Mouse (Mus musculus): ENCODE results near the gene Tmem25.

Tmem25 gene

GRCm38 (mm10) chr9:44799102-44799957, at the start of gene Tmem25:
TSS of gene Tmem25 (minus strand) at chr9:44799307.
- in situ Hi-C loops (cut with MboI; ENCODE audit: unreplicated experiment in 2 of 2), result no loop called here

DNA sequence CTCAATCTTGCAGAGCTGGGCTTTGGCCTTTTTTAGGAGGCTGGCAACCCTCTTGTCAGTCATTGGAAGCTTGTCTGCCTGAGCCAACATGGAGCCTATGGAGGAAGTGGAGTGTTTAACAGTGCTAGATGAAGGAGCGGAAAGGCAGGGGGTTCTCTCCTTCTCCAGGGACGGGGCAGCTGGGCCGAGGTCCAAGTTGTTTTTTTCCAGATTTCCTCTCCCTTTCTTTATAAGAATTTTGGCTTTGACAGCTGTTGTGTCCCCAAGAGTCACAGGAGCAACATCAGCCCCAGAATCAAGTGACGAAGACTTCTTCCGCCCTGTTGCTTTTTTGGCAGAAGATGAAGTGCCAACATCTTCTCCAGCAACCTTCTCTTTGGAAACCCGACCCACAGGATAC, 48.3 kb upstream of the Tmem25 start:
- in situ Hi-C loops (cut with MboI; ENCODE audit: unreplicated experiment in 2 of 2), result loop anchor here in 1 of 2 experiments (10.0 to 25.0 kb wide), 2 partner anchors 90 to 297 kb away; no protein-coding TSS in a partner anchor

- in situ Hi-C loops (cut with MboI; ENCODE audit: unreplicated experiment in 2 of 2), result loop anchor here (5.0 to 25.0 kb wide), 4 partner anchors 36 to 304 kb away; no protein-coding TSS in a partner anchor
These were observed 42.1 kb upstream of the Tmem25 start for GRCm38 (mm10) chr9:44841241-44841640.

- in situ Hi-C loops (cut with MboI; ENCODE audit: unreplicated experiment in 2 of 2), result loop anchor here (10.0 to 25.0 kb wide), 2 partner anchors 101 to 308 kb away; no protein-coding TSS in a partner anchor
These were observed 37.3 kb upstream of the Tmem25 start for GRCm38 (mm10) chr9:44836439-44836838.

DNA sequence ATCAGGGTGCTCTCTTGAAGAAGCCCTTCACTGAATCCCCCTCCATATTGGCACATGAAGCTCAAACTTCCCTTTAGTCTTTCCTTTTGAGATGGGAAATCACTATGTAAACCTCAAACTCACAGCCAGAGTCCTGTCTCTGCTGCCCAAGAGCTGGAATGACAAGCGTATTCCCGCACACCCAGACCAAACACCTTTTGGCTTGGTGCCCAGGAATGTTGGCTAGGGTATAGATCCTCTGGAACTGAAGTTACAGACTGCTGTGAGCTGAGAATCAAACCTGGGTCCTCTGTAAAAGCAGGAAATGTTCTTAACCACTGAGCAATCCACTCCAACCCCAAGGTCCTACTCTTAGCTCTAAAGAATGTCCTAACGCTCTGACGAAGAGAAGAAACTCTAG, 33.2 kb upstream of the Tmem25 start:
- in situ Hi-C loops (cut with MboI; ENCODE audit: unreplicated experiment in 2 of 2), result loop anchor here (10.0 to 25.0 kb wide), 2 partner anchors 105 to 312 kb away; no protein-coding TSS in a partner anchor

DNA sequence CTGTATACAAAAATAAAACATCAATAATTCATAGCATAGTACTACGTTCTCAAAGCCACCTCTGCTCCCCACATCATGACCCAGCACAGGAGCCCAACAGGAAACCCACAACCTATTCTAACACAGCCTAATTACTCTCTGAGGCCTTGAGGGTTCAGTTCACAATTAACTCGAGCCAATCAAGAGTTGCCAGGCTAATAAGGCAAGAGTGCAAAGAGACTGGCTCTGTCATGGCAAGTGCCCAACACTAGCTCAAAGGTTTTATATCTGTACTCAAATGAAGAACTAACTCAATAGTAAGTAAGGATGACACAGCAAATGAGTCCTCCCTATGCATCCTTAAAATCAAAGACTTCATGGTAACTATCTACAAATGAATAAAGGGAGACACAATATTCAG, 31.4 kb upstream of the Tmem25 start:
- in situ Hi-C loops (cut with MboI; ENCODE audit: unreplicated experiment in 2 of 2), result loop anchor here (10.0 to 25.0 kb wide), 2 partner anchors 107 to 314 kb away; no protein-coding TSS in a partner anchor

DNA sequence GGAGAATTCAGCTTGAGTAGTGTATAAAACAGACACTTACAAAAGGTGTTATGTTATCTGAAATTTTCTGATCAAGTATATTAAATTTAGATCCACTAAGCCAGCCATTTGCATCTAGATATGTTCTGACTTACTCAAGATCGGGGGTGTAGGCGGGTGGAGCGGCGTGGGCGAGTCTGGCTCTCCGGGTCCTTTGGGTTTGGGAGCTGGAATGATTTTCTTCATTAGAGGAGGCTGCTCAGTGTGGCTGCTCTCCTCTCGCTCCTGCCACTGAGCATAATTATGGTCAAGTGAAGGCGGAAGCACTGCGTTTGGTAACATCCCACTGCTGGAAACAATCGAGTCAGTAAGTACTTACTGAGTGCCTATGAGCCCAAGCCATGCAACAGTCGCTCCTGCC, 29.8 kb upstream of the Tmem25 start:
- in situ Hi-C loops (cut with MboI; ENCODE audit: unreplicated experiment in 2 of 2), result loop anchor here (10.0 to 25.0 kb wide), 2 partner anchors 108 to 194 kb away; no protein-coding TSS in a partner anchor

- in situ Hi-C loops (cut with MboI; ENCODE audit: unreplicated experiment in 2 of 2), result loop anchor here (10.0 to 25.0 kb wide), 2 partner anchors 111 to 192 kb away; no protein-coding TSS in a partner anchor
These were observed 27.6 kb upstream of the Tmem25 start for GRCm38 (mm10) chr9:44826660-44827059.

- in situ Hi-C loops (cut with MboI; ENCODE audit: unreplicated experiment in 2 of 2), result loop anchor here (10.0 kb wide), 3 partner anchors 125 to 205 kb away; no protein-coding TSS in a partner anchor
These were observed 21.1 kb upstream of the Tmem25 start for GRCm38 (mm10) chr9:44819920-44820827.

GRCm38 (mm10) chr9:44817522-44817921, 18.4 kb upstream of the Tmem25 start:
- in situ Hi-C loops (cut with MboI; ENCODE audit: unreplicated experiment in 2 of 2), result loop anchor here (10.0 kb wide), 2 partner anchors 127 to 203 kb away; no protein-coding TSS in a partner anchor

GRCm38 (mm10) chr9:44814179-44814578, 15.1 kb upstream of the Tmem25 start:
- in situ Hi-C loops (cut with MboI; ENCODE audit: unreplicated experiment in 2 of 2), result loop anchor here (5.0 to 10.0 kb wide), 4 partner anchors 67 to 199 kb away; no protein-coding TSS in a partner anchor

DNA sequence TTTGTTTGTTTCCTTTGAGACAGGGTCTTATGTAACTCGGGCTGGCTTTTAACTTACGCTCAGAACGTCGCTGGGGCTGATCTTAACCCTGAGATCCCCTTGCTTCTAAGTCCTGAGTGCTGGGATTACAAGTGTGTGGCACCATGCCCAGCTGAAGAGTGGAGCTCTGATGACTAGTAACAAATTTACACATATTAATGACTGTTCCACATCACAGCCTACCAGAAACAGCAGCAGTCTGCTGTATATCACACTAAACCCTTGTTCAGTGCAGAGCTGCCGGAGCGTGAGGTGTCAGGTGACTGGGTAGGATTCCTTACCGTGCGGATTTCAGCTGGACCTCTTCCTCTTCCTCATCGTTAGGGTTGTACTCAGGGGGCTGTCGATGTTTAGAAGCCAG, 11.2 kb upstream of the Tmem25 start:
- in situ Hi-C loops (cut with MboI; ENCODE audit: unreplicated experiment in 2 of 2), result loop anchor here (5.0 to 10.0 kb wide), 4 partner anchors 63 to 196 kb away; no protein-coding TSS in a partner anchor

DNA sequence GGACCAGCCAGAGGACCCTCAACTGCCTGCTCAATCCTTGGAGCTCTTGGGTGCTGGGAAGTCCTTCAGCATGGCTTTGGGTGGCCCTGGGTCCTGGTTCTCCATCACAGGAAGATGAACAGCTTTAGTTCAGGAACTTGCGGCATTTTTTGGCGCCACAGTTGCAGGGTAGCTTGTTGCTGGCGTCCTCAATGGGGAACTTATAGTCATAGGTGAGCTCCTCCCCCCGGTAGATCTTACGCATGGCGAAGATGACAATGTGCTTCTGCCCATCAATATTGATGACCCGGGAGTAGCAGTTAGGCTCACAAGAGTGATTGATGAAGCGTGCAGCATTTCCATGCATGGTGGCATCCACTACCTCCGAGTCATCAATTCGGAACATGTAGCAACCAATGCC, 8.7 kb upstream of the Tmem25 start:
- in situ Hi-C loops (cut with MboI; ENCODE audit: unreplicated experiment in 2 of 2), result no loop called here

GRCm38 (mm10) chr9:44807141-44807540, 8.0 kb upstream of the Tmem25 start:
- in situ Hi-C loops (cut with MboI; ENCODE audit: unreplicated experiment in 2 of 2), result no loop called here

- in situ Hi-C loops (cut with MboI; ENCODE audit: unreplicated experiment in 2 of 2), result no loop called here
These were observed 6.4 kb upstream of the Tmem25 start for GRCm38 (mm10) chr9:44805536-44805935.

DNA sequence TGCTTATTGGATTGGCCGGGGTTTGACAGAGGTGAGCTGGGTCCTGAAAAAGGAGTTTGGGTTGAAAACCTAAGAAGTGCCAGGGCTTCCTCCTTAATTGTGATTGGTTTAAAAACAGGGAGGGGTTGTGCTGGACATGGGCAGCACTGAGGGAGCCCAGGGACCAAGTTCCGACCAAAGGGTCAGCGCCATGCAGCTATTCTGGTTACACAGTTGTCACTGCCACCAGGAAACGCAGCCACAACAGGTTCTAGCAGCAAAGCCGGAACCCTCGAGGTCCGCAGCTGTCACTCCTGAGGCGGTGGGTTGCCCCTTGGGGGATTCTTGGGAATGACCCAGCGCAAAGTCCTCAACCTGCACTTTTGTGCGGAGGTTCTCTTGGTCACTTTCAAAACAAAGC, 5.6 kb upstream of the Tmem25 start:
- in situ Hi-C loops (cut with MboI; ENCODE audit: unreplicated experiment in 2 of 2), result no loop called here

DNA sequence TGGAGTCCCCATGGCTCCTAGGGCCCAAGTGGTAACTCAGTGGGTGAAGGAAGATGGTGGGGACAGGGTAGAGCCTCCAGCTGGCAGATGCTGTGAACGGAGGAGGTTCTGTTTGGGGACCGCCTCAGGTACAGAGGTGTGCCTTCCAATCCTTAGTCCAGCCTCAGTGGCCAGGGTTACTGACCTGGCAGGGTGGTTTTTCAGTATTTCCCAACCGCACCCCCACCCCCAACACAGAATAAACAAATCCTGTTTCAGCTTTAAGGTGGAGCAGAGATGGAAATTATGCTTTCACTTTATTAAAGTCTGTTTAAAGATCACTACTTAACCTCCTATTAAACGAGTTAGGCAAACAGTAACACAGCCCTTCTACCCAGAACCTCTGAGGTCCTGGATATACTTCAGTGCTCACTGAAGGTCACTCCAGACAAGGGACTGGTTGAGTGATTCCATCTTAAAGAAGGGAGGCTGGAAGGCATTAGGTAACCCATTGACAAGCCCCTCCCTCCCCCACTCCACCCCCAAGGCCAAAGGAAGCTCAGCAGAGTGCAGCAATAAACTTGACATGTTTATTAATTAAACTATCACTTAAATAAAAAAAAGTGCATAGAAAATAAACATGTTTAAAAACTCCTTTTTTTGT, 3.8 kb upstream of the Tmem25 start, which contains the start of gene Ttc36:
TSS of gene Ttc36 (minus strand) at position 265 of the 643 bp plus-strand sequence.
- in situ Hi-C loops (cut with MboI; ENCODE audit: unreplicated experiment in 2 of 2), result no loop called here

DNA sequence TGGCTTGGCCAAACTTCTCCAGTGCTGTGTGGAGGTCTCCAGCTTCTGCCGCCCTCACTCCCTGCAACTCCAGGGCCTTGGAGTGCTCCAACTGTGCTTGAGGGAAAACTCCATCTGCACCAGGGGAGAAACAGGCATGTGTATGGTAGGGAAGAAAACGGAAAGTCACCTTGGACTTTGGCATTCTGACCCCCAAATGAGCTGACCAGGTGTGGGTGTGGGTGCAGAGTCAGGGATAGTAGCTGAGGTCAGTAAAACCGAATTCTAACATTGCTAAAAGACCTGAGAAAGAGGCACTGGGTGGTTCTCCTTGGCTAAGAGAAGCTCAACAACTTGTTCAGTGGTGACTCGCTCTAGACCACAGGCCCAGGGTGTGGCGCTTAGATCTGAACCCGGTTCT, 2.6 kb upstream of the Tmem25 start:
- in situ Hi-C loops (cut with MboI; ENCODE audit: unreplicated experiment in 2 of 2), result no loop called here

- in situ Hi-C loops (cut with MboI; ENCODE audit: unreplicated experiment in 2 of 2), result no loop called here
These were observed 834 bp upstream of the Tmem25 start for GRCm38 (mm10) chr9:44799958-44800324.

DNA sequence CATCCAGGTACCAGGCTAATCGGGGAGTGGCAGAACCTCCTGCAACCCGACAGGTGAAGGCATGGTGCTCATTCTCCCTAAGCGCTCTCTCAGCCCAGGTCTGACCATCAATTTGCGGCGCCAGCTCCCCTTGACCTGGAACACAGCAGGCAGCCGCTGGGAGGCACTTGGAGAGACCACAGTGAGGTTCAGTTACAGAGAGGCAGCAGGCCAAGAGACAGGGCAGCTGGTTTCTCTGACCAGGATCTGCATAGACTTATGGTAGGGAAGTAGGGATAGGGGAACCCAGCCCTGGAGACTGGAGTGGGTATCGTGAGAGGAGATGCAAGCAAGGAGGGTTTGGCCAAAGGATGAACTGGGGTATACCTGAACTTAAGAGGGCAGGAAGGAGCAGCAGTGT, 809 bp downstream of the Tmem25 start:
- in situ Hi-C loops (cut with MboI; ENCODE audit: unreplicated experiment in 2 of 2), result no loop called here
